Mouse (Mus musculus) lung, postnatal 25 days (tissue): ENCODE measurements at regions not wholly inside any gene's neighbourhood (a gene's known extent, or its start where the extent isn't known, plus 50 kb on each side); places are given as distances from the start of the nearest gene placed in this dataset.
A peak's percentile ranks its signal among the peaks of the same experiment; 100 is the strongest.

Experiments
- DNase-seq: peaks from one replicate; pipeline ENCODE4 v3.0.0; 2022; ENCODE audit warnings: low spot score

GRCm38 (mm10) chr2:159019921-159020534, 225.4 kb downstream of the Dhx35 start:
- DNase-seq, result no peak

- DNase-seq, result no peak
These were observed 237.5 kb downstream of the Dhx35 start for GRCm38 (mm10) chr2:159032147-159032546.

DNA sequence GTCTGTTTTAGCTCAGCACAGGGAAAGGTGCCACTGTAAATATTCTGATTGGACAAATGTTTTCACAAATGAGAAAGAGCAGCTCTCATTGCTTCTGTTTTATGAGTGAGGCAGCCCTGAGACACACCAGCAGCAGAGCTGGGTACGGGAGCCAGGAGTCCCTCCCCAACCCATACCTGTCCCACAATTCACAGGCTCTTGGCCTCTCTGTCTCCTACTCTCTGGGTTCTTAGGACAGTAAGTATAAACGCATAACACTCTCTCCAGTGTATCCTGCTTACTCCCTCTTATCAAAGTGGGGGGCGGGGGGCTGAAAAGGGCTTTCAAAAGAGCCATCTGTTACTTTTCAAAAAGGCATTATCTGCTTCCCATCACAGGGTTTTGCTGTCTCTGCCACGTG, 245.3 kb downstream of the Dhx35 start:
- no peak for DNase-seq

- no peak for DNase-seq
These were observed 258.9 kb downstream of the Dhx35 start for GRCm38 (mm10) chr2:159053534-159053933.

GRCm38 (mm10) chr2:159053936-159054335, 259.3 kb downstream of the Dhx35 start:
- peak; percentile 45 for DNase-seq

DNA sequence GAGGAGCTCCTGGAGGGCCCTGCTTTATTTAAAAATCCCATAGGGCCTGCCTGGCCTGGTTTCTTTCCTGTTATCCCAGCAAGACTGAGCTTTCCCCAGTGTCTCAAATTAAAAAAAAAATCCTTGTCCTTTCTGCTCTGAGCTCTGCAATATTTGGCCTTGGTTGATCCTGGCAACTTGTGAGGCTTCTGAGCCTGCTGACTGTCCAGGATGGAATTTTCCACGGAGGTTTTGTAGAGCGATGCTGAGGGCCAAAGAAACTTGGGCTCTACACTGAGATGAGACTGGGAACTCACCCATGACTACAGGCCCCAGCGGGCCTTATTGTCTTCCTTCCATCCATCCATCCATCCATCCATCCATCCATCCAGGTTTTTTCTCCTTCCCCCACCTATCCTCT, 259.8 kb downstream of the Dhx35 start:
- no peak for DNase-seq

- DNase-seq, result no peak
These were observed 261.2 kb downstream of the Dhx35 start for GRCm38 (mm10) chr2:159055780-159056179.

GRCm38 (mm10) chr2:159056960-159057359, 262.4 kb downstream of the Dhx35 start:
- no peak for DNase-seq

GRCm38 (mm10) chr2:159057506-159057905, 262.9 kb downstream of the Dhx35 start:
- no peak for DNase-seq

GRCm38 (mm10) chr2:159062266-159062665, 267.7 kb downstream of the Dhx35 start:
- peak; percentile 62 for DNase-seq

DNA sequence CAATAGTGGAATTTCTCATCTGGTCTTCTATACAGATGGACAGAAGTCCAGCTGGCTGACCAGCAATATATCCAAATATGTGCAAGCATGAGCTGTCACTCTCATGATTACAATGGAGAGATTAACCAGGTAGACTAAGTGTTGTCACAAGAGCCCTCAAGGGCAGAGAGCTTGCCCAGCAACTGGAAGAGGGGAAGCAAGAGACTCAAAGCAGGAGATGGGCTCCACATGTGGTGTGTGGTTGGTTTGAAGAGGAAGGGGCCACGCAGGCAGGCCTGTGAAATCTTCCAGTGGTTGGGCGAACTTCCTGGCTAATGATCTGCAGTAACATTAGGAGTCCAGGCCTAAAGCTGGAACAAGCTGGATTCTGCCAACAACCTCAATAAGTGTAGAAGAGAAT, 268.1 kb downstream of the Dhx35 start:
- no peak for DNase-seq

- DNase-seq, result no peak
These were observed 269.9 kb downstream of the Dhx35 start for GRCm38 (mm10) chr2:159064403-159064970.

DNA sequence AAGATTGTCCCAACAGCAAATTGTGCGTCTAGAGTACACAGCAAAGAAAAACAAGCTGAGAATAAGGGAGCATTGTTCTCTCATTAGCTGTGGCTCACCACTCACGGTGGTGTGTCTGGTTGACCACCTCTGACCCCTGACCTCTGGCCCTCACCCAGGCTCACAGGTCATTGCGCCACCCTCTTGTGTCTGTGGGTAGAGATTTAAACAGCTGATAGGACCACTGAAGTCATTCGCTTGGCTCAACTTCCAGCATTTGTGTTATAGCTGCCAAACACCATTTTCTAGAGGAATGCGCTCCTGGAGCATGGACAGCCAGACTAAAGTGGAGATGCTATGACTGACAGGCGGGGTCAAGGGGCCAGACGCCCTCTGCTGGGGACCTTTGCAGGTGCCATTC, 272.9 kb downstream of the Dhx35 start:
- DNase-seq, result no peak

DNA sequence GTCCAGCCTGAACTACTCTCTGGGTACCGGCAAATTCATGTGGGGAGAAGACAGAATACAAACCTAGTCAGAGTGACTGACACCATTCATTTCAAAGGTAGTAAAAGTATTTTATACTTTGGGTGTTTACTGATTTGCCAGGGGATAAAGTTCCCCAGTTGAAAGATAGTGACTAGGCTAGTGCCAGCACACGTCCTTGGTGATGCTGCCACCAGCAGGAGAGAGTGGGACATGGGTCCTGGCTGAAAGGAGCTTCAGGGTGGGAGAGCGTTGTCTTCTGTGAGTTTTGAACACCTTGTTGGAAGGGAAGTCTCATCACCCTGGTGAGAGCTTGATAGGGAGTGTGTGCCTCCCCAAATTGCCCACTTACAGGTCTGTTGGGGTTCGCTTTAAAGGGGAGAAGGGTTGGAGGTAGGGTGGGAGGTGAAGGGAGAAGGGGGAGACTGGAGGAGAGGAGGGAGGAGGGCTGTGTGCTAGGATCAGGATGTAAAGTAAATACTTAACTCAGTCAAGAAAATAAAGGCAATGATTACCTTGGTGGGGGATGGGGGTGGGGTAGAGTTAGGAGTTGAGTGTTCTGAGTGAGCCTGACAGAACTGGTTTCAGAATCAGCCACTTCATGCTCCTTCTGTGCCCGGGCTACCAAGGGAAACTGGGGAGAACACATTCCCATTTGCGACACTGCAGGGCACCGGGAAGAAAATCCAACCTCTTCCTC, 273.9 kb downstream of the Dhx35 start:
- DNase-seq, result peak; percentile 45

DNA sequence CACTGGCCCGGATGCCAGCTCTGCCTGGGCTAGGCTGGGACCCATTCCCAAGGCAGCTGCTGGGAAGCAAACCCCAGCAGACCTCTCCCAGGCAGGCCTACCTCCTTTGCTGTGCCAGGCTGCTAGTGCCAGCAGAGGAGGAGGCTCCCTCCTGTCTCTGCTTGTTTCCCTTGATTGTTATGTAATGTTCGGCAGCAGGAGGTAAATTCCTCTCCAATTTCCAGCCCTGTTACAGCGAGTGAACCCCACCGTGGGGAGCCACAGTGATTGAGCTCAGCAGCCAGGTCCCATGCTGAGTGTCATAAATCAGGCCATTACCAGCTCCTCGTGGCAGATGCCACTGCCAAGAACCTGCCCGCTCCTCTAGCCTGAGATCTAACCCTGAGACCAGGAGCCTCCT, 274.6 kb downstream of the Dhx35 start:
- no peak for DNase-seq

GRCm38 (mm10) chr2:159072997-159073690, 278.5 kb downstream of the Dhx35 start:
- no peak for DNase-seq

DNA sequence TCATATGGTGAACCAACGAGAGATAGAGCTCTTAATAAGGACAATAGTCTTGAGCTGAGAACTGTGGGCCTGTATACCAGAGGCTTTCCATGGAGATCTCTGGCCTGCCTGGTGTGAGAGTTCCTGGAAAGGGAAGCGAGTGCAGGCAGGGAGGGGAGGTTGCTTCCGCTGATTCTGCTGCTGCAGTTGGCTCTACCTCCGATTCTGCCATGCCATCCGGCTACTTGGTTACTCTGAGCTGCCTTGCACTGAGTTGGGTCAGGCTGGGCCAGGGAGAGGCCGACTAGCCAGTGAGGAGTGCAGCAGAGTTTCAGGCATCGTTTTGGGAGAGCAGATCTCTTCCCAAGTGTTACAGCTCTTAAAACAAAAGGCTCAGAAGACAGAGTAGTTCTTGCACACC, 285.2 kb downstream of the Dhx35 start:
- DNase-seq, result no peak

- DNase-seq, result peak; percentile 35
These were observed 286.4 kb downstream of the Dhx35 start for GRCm38 (mm10) chr2:159080784-159081544.

- no peak for DNase-seq
These were observed 292.2 kb downstream of the Dhx35 start for GRCm38 (mm10) chr2:159086836-159087235.

DNA sequence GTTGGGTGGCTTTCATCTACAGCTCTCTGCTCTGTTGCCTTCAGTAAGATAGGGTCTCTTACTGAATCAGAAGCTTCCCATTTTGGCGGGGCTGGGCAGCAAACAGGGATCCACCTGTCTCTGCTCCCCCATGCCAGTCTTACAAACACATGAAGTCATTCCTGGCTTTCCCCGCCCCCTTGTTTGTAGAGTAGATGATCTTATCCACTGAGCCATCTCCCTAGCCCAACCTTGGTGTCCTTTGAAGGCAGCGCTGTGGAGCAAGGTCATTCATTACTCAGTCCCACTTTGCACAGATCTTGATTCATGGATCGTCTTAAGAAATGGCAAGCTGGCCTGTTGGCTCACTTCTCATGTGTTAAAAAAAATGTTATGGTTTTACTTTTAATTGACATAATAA, 293.6 kb downstream of the Dhx35 start:
- DNase-seq, result no peak

DNA sequence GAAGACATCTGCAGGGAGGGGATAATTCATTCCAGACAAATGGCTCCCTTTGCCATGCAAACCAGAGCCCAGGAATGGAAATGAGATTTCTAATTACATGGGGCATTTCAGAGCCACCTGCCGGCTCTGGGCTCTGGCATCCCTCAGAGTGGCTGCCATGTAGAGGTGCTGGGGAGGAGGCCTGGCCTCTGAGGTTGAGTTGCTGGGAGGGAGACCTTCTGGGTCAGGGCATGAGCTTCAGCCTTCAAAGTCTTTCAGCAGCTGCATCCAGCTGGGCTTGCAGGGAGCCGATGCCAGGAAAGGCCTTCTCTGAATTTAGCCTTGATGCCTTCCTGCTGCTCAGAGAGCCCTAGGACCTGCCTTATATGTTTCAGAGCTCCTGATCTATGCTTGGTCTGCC, 302.1 kb downstream of the Dhx35 start:
- DNase-seq, result peak; percentile 40

DNA sequence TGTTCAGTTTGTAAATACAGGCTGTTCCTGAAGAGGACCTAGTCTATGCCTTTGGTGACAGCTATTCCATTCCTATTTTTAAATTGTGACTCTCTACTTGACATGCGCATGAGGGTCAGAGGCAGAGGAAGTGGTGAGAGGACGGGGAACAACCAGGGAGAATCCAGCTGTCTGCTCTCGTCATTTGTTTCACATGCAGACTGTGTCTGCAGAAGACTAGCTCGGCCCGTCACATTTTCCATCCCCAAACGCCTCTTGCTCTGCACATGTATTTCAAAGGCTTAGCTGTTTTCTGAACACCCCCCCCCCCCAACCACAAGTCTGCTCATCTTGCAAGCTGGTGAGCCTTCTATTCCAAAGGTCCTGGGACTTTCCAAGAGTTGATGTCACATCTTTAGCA, 339.4 kb downstream of the Dhx35 start:
- DNase-seq, result no peak
